Mouse (Mus musculus): Measurements from ENCODE around the gene Atp11c.

Atp11c gene

DNA sequence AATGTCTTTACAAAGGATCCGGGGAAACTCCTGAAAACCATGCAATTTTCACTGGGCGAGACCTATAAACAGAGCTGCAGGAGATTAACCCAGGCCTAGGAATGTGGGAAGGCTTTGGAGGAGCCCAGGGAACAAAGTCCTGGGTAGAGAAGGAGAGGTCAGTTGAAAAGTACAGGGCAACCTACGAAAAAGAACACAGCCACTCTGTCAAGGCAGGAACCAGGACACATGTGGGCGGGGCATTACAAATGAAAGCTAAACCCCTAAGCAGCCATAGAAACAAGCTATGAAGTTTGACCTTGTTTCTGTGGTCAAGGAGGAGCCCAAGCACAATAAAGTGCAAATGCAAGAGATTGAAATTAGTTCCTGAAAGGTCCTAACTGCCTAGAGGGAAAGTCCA is 186.8 kb downstream of the Atp11c start:
- Histone ChIP-seq H3K4me1 (replicated peaks; ENCODE audit: low read depth, low read length) (peaks cover 13% of the 10 kb centered on the region), H3K4me3 (replicated peaks; ENCODE audit: low read length) (no peak overlapping the region), H3K27me3 (ENCODE audit: insufficient read depth, low read length) (peaks cover 11% of the 10 kb centered on the region; the same call in 1 of the 2 replicates), H3K36me3 (ENCODE audit: insufficient read depth, low read length) (no peaks in the 10 kb centered on the region), H3K9me3 (ENCODE audit: low read length) (no peaks in the 10 kb centered on the region)
- TF ChIP-seq CTCF (conservative IDR thresholded peaks at IDR 0.05; ENCODE audit: low read length) (no peak), POU5F1 (IDR thresholded peaks at IDR 0.05; ENCODE audit: borderline replicate concordance, low read length) (no peak), NANOG (IDR thresholded peaks at IDR 0.05; ENCODE audit: borderline replicate concordance, low read length) (no peak)

DNA sequence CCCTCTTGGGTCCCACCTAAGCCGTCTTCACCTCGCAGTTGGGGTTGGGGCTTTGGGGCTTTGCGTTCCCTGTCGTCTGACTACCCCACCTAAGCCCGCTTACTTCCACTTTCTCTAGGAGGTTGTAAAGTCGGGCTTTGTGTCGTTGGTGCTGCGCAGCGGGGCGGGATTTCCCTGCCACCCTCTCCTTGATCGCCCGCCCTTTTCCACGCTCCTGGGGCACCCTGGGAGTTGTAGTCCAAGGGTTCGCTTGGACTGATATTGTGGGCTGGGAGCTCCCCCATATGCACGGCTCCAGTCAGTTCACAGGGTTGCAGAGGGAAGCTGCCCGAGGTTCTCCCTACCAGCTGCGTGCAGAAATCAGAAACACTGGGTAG is 187.8 kb downstream of the Atp11c start:
- H3K9me3 ChIP-seq (ENCODE audit: low read length), result no peaks in the 10 kb centered on the region
- no peaks in the 10 kb centered on the region for H3K36me3 ChIP-seq (ENCODE audit: insufficient read depth, low read length)
- H3K4me3 ChIP-seq (replicated peaks; ENCODE audit: low read length), result peak overlapping the region; percentile 87
- TF ChIP-seq NANOG (IDR thresholded peaks at IDR 0.05; ENCODE audit: borderline replicate concordance, low read length) (no peak), CTCF (conservative IDR thresholded peaks at IDR 0.05; ENCODE audit: low read length) (no peak), POU5F1 (IDR thresholded peaks at IDR 0.05; ENCODE audit: borderline replicate concordance, low read length) (no peak)
- H3K27me3 ChIP-seq (ENCODE audit: insufficient read depth, low read length), result peaks cover 11% of the 10 kb centered on the region; the same call in 1 of the 2 replicates
- H3K4me1 ChIP-seq (replicated peaks; ENCODE audit: low read depth, low read length), result peaks cover 13% of the 10 kb centered on the region

- Histone ChIP-seq H3K4me3 (replicated peaks; ENCODE audit: low read length) (peak overlapping the region; percentile 87), H3K4me1 (replicated peaks; ENCODE audit: low read depth, low read length) (peaks cover 13% of the 10 kb centered on the region), H3K27me3 (ENCODE audit: insufficient read depth, low read length) (peaks cover 11% of the 10 kb centered on the region; the same call in 1 of the 2 replicates), H3K9me3 (ENCODE audit: low read length) (no peaks in the 10 kb centered on the region), H3K36me3 (ENCODE audit: insufficient read depth, low read length) (no peaks in the 10 kb centered on the region)
- no peak for TF ChIP-seq POU5F1 (IDR thresholded peaks at IDR 0.05; ENCODE audit: borderline replicate concordance, low read length)
Measured at GRCm38 (mm10) chrX:60403764-60404667, 188.5 kb downstream of the Atp11c start.

DNA sequence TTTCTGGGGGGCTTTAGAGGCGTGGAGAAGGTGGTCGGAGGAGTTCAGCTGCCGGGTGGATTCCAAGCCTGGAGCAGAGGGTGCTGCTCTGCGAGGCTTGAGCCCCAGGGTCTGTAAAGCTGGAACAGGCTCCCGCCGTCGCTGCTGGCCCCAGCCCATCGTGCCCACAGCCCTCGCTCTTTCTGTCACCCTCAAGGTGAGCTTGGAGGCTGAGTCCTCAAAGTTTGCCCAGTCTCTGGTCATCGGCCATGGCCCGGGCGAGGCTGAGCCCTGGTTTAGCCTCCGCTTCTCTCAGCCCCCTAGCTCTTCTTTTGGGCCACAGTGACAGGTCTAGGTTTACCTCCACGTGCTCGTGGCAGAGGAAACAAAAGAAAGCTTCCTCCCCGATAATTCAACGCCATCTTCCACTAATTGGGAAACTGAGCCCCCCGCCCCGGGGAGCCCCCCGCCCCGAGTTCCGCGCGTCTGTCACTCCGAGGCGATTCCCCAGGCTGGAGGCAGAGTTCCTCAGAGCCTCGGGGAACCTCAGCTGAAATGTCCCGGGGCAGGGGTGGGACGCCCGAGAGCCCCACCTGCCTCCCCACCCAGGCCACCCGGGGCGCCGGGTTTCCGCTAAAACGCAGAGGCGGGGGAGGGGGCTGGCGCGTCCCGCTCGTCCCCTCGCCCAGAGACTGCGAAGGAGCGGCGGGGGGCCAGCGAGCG is 189.3 kb downstream of the Atp11c start:
- Histone ChIP-seq H3K36me3 (ENCODE audit: insufficient read depth, low read length) (no peaks in the 10 kb centered on the region), H3K4me1 (replicated peaks; ENCODE audit: low read depth, low read length) (peaks cover 13% of the 10 kb centered on the region), H3K9me3 (ENCODE audit: low read length) (no peaks in the 10 kb centered on the region), H3K4me3 (replicated peaks; ENCODE audit: low read length) (peak overlapping the region; percentile 86), H3K27me3 (ENCODE audit: insufficient read depth, low read length) (peaks cover 11% of the 10 kb centered on the region; the same call in 1 of the 2 replicates)
- TF ChIP-seq POU5F1 (IDR thresholded peaks at IDR 0.05; ENCODE audit: borderline replicate concordance, low read length) (no peak), CTCF (conservative IDR thresholded peaks at IDR 0.05; ENCODE audit: low read length) (no peak), NANOG (IDR thresholded peaks at IDR 0.05; ENCODE audit: borderline replicate concordance, low read length) (no peak)

- no peak for TF ChIP-seq NANOG (IDR thresholded peaks at IDR 0.05; ENCODE audit: borderline replicate concordance, low read length)
- TF ChIP-seq CTCF (conservative IDR thresholded peaks at IDR 0.05; ENCODE audit: low read length), result no peak
- TF ChIP-seq POU5F1 (IDR thresholded peaks at IDR 0.05; ENCODE audit: borderline replicate concordance, low read length), result no peak
- Histone ChIP-seq H3K27me3 (ENCODE audit: insufficient read depth, low read length) (no peaks in the 10 kb centered on the region), H3K36me3 (ENCODE audit: insufficient read depth, low read length) (no peaks in the 10 kb centered on the region), H3K4me3 (replicated peaks; ENCODE audit: low read length) (no peak overlapping the region), H3K4me1 (replicated peaks; ENCODE audit: low read depth, low read length) (no peaks in the 10 kb centered on the region), H3K9me3 (ENCODE audit: low read length) (no peaks in the 10 kb centered on the region)
Measured at GRCm38 (mm10) chrX:60394292-60394691, 198.2 kb downstream of the Atp11c start.

DNA sequence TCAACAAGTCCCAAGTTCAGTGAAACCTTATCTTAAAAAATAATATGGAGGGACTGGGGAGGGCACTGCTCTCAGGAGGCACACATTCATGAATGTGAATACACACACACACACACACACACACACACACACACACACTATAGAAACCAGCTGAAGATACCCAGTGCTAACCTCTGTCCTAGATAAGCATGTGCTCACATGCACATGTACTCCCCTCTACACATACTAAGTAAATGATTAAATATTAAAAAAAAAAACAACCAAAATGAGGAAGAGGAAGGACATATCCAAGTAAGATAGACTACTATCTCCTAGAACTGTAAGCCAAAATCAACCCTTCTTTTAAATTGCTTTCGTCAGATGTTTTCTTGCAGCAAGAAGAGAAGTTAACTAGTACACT is 205.6 kb downstream of the Atp11c start:
- no peaks in the 10 kb centered on the region for H3K36me3 ChIP-seq (ENCODE audit: insufficient read depth, low read length)
- H3K4me1 ChIP-seq (replicated peaks; ENCODE audit: low read depth, low read length), result no peaks in the 10 kb centered on the region
- H3K9me3 ChIP-seq (ENCODE audit: low read length), result no peaks in the 10 kb centered on the region
- H3K27me3 ChIP-seq (ENCODE audit: insufficient read depth, low read length), result no peaks in the 10 kb centered on the region
- no peak overlapping the region for H3K4me3 ChIP-seq (replicated peaks; ENCODE audit: low read length)
- no peak for TF ChIP-seq POU5F1 (IDR thresholded peaks at IDR 0.05; ENCODE audit: borderline replicate concordance, low read length)
- TF ChIP-seq CTCF (conservative IDR thresholded peaks at IDR 0.05; ENCODE audit: low read length), result no peak
- TF ChIP-seq NANOG (IDR thresholded peaks at IDR 0.05; ENCODE audit: borderline replicate concordance, low read length), result no peak

GRCm38 (mm10) chrX:60381711-60382110 is 210.8 kb downstream of the Atp11c start:
- H3K36me3 ChIP-seq (ENCODE audit: insufficient read depth, low read length), result no peaks in the 10 kb centered on the region
- no peaks in the 10 kb centered on the region for H3K4me1 ChIP-seq (replicated peaks; ENCODE audit: low read depth, low read length)
- TF ChIP-seq CTCF (conservative IDR thresholded peaks at IDR 0.05; ENCODE audit: low read length), result no peak
- TF ChIP-seq POU5F1 (IDR thresholded peaks at IDR 0.05; ENCODE audit: borderline replicate concordance, low read length), result no peak
- TF ChIP-seq NANOG (IDR thresholded peaks at IDR 0.05; ENCODE audit: borderline replicate concordance, low read length), result no peak
- no peak overlapping the region for H3K4me3 ChIP-seq (replicated peaks; ENCODE audit: low read length)
- no peaks in the 10 kb centered on the region for H3K9me3 ChIP-seq (ENCODE audit: low read length)
- H3K27me3 ChIP-seq (ENCODE audit: insufficient read depth, low read length), result no peaks in the 10 kb centered on the region

DNA sequence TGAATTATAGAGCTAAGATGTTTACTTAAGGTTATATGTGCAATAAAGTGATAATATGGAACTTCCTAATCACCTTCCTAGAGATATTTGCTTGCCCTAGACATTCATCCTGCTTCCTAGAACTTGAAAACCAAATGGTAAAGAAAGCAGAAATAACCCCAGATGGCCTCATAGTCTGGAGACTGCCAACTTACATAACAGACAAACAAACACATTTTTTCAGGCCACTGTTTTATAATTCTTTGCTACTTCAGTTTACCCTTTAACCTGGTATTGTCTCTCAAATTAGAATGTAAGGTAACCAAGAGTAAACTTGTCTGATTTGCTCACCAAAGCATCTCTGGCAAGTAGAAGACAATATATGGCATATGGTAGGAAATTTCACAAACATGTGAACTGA is 212.1 kb downstream of the Atp11c start:
- Histone ChIP-seq H3K27me3 (ENCODE audit: insufficient read depth, low read length) (no peaks in the 10 kb centered on the region), H3K4me3 (replicated peaks; ENCODE audit: low read length) (no peak overlapping the region), H3K36me3 (ENCODE audit: insufficient read depth, low read length) (no peaks in the 10 kb centered on the region), H3K4me1 (replicated peaks; ENCODE audit: low read depth, low read length) (no peaks in the 10 kb centered on the region), H3K9me3 (ENCODE audit: low read length) (no peaks in the 10 kb centered on the region)
- TF ChIP-seq POU5F1 (IDR thresholded peaks at IDR 0.05; ENCODE audit: borderline replicate concordance, low read length), result no peak
- no peak for TF ChIP-seq CTCF (conservative IDR thresholded peaks at IDR 0.05; ENCODE audit: low read length)
- no peak for TF ChIP-seq NANOG (IDR thresholded peaks at IDR 0.05; ENCODE audit: borderline replicate concordance, low read length)

Data from E14TG2a.4 (cell line).